Mouse (Mus musculus): Measurements from ENCODE around the gene Atp6v0a1.

DNA sequence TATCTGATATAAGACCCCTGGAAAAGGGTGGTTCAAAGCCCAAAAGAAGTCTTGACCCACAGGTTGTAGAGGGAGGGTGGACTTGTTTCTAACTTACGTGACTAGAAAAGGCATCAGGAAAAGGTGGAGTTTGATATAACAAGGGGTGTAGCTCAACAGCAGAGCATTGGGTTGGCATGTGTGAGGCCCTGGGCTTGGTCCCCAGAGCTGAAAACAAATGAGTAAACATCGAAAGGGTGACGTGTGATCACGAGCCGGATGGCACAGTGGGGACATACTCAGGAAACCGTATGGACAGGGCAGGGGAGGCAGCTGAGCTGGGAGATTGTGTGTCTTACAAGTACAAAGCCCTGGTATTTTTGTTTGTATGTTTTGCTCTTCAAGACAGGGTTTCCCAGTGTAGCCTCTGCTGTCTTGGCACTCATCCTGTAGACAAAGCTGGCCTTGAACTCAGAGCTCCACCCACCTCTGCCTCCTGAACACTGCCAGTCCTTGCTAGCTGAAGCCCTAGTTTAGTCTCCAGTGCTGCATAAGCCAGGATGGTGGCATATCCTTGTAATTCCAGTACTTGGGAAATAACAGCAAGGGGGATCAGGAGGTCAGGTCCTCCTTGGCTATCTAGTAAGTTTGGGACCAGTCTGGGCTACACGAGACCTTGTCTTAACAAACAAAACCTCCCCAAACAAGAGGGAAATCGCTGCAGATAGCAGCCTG is 25.5 kb downstream of the Atp6v0a1 start:
- TF ChIP-seq CTCF (IDR thresholded peaks at IDR 0.05; ENCODE audit: control insufficient read depth, insufficient read depth, low read length) (no peak), POLR2A (IDR thresholded peaks at IDR 0.05; ENCODE audit: borderline replicate concordance, control insufficient read depth, low read depth, low read length) (no peak)
